Mouse (Mus musculus) forebrain, embryonic 16.5 days (tissue): Measurements from ENCODE around the gene Cpa5. TPM values are rescaled to one million over a fixed set of nuclear protein-coding genes. Genes with fewer than 3 reads are reported as not detected.

Source experiments
- ATAC-seq: fragments of 200-750 bp; cut with Nextera tagmentation; 2 replicates; pipeline ENCODE4 v1.8.0; 2017; ENCODE audit warnings: mild to moderate bottlenecking, moderate library complexity
- H3K27ac ChIP-seq: fragments of 300-500 bp; sonication (generic); 2 replicates; pipeline ENCODE4 v1.5.1; 2014; ENCODE audit warnings: low read length, control low read depth
- H3K27me3 ChIP-seq: fragments of 300-500 bp; sonication (generic); replicated peaks from 2 replicates; pipeline ENCODE4 v1.6.1; 2014; ENCODE audit warnings: low read length; ENCODE audit not compliant: control insufficient read depth, insufficient read depth
- H3K36me3 ChIP-seq: fragments of 300-500 bp; sonication (generic); 2 replicates; pipeline ENCODE4 v1.6.1; 2014; ENCODE audit not compliant: control insufficient read depth, insufficient read depth
- H3K4me1 ChIP-seq: fragments of 300-500 bp; sonication (generic); replicated peaks from 2 replicates; pipeline ENCODE4 v1.6.1; 2014; ENCODE audit warnings: low read length; ENCODE audit not compliant: control insufficient read depth, insufficient read depth
- H3K4me2 ChIP-seq: fragments of 300-500 bp; sonication (generic); 2 replicates; pipeline ENCODE4 v1.6.1; 2014; ENCODE audit warnings: mild to moderate bottlenecking, low read length, control low read depth
- H3K4me3 ChIP-seq: fragments of 300-500 bp; sonication (generic); replicated peaks from 2 replicates; pipeline ENCODE4 v1.5.1; 2014; ENCODE audit warnings: mild to moderate bottlenecking, low read length, control low read depth
- H3K9ac ChIP-seq: fragments of 300-500 bp; sonication (generic); replicated peaks from 2 replicates; pipeline ENCODE4 v1.6.1; 2014; ENCODE audit warnings: low read depth, low read length, control low read depth
- H3K9me3 ChIP-seq: fragments of 300-500 bp; sonication (generic); 2 replicates; pipeline ENCODE4 v1.6.1; 2016; ENCODE audit warnings: low read length; ENCODE audit not compliant: control insufficient read depth
- WGBS: fragments of 180-500 bp; shearing (Covaris S2); extraction: QIAGEN DNeasy Blood & Tissue Kit; methylation state at CpG from one replicate; pipeline ENCODE4 v1.1.7; 2014; 5-methylcytosine and 5-hydroxymethylcytosine counted together
- polyA plus RNA-seq: library from polyadenylated mRNA; unstranded; fragments of >200 nt; fragmentation: Nextera tagmentation; extraction: Ambion mirVana; gene quantifications from 2 replicates; pipeline ENCODE4 v1.2.1, GENCODE M21; 2015

The Cpa5 gene
- polyA plus RNA-seq, 1 experiment from 2014 or later: not detected

DNA sequence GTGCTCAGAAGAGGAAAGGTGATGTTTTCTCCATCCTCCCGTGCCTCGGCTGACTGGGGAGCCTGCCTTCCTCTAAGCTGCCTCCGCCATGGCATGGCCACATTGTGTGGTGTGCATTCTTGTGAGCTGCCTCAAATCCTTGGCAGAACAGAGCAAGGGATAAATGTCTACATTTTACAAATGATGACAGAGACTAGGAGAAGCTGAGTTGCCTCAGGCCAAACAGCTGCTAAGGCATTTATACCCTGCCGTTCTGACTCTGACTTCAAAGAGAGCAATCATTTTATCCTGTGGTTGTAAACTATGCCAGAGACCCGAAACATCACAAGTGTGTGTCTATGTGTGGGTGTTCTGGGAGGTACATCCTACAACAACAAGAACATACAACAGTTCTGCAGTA lies 56.8 kb downstream of the Cpa5 start:
- H3K9me3 ChIP-seq: no peaks in the 10 kb centered on the region
- no peak overlapping the region for H3K4me3 ChIP-seq
- ATAC-seq: no peak
- 51% methylated on average over 5 of the region's 5 CpGs for WGBS
- H3K4me1 ChIP-seq: peaks cover 8% of the 10 kb centered on the region
- no peak overlapping the region for H3K9ac ChIP-seq
- no peak overlapping the region for H3K4me2 ChIP-seq
- H3K27me3 ChIP-seq: no peaks in the 10 kb centered on the region
- H3K27ac ChIP-seq: no peak overlapping the region
- no peaks in the 10 kb centered on the region for H3K36me3 ChIP-seq

DNA sequence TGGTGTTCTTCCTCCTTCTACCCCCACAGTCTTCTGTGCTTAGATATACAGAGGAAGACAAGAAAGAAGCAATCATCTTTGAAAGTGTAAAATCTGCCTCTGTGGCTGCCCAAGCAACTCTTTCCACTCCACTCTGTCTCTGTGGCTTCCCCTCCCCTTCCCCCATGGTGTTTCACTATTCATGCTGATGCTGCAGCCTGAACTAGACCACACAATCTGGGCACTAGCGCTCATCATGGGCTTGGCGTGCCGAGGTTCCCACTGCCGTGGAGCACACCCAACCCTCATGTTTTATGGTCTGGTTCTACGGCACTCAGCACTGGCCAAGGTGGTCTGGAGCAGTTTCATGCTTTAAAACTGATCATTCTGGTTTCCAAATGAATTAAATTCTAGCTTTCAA lies 60.9 kb downstream of the Cpa5 start:
- WGBS: 70% methylated on average over 5 of the region's 5 CpGs
- no peak overlapping the region for H3K9ac ChIP-seq
- H3K27me3 ChIP-seq: no peaks in the 10 kb centered on the region
- H3K9me3 ChIP-seq: no peaks in the 10 kb centered on the region
- H3K4me3 ChIP-seq: no peak overlapping the region
- no peak for ATAC-seq
- H3K36me3 ChIP-seq: no peaks in the 10 kb centered on the region
- peaks cover 27% of the 10 kb centered on the region for H3K4me1 ChIP-seq
- H3K27ac ChIP-seq: no peak overlapping the region
- no peak overlapping the region for H3K4me2 ChIP-seq

DNA sequence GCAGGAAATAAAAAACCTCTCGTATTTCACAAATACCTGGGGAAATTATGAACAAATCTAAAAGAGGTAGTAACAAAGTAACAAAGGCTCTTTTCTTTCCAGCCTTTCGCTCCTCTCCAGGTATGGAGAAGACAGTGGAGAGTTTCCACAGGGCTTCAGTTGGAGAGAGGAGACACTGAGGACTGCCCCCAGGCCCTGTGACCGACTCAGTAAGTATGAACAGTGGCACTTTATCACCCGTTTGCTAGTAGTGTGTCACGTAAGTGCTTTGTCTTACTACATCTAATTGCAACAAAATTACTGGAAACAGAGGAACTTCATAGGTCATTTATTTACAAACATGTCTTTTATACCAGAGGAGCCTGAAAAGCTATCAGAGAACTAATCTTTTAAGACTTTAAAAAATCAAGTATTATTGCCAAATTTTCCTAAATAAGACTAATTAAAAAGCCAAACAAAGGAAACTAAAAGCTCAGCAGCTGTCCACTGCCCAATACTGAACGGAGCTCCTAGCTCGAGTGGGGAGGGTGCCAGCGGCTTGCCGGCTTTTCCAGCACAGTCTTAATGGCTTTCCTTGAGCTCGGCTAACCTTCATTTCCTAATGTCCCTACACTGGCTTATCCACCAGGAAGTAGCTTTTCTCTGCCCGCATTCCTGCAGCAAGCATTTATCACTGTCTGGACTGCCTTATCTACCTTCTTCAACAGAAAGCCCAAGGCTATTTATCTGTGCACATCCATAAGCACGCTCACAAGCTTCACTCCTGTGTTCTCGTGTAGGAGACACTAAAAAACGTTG lies 63.2 kb downstream of the Cpa5 start:
- H3K9me3 ChIP-seq: no peaks in the 10 kb centered on the region
- H3K36me3 ChIP-seq: no peaks in the 10 kb centered on the region
- no peak overlapping the region for H3K4me3 ChIP-seq
- no peaks in the 10 kb centered on the region for H3K27me3 ChIP-seq
- ATAC-seq: peak; percentile 45
- WGBS: 12% methylated on average over 14 of the region's 14 CpGs
- peak overlapping the region; percentile 91 for H3K27ac ChIP-seq
- peaks cover 36% of the 10 kb centered on the region for H3K4me1 ChIP-seq
- H3K9ac ChIP-seq: peak overlapping the region; percentile 49
- peak overlapping the region; percentile 53 for H3K4me2 ChIP-seq

DNA sequence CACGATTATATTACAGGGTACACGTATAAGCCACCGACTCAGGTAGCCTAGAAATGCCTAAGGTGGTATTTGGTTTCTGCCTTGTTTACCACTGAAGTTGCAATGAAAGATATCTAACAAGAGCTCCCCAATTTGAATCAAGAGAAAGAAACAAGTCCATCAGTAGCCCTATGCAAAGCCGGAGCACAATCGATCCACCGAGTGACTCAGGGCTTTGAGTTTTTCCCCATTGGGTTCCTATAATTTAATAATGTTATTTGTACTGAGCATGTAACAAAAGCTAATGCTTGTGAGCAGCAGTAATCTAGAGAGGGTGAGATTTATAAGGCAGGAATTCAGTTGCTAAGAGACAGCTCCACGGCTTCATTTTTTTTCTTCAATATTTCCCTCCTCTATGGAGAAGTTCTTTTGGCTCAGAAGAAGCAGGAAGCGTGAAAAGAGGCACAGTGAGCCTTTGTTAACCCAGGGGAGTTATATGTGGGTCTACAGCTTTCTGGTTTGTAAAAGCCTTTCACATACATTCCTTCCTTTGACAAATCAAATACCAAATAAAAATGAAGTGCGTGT lies 64.0 kb downstream of the Cpa5 start:
- H3K36me3 ChIP-seq: no peaks in the 10 kb centered on the region
- H3K9me3 ChIP-seq: no peaks in the 10 kb centered on the region
- H3K4me1 ChIP-seq: peaks cover 41% of the 10 kb centered on the region
- ATAC-seq: peak; percentile 63
- peak overlapping the region; percentile 53 for H3K4me2 ChIP-seq
- H3K9ac ChIP-seq: peak overlapping the region; percentile 69
- no peaks in the 10 kb centered on the region for H3K27me3 ChIP-seq
- peak overlapping the region; percentile 1; the same call in 1 of the 2 replicates for H3K4me3 ChIP-seq
- peak overlapping the region; percentile 91 for H3K27ac ChIP-seq
- WGBS: 18% methylated on average over 9 of the region's 9 CpGs

DNA sequence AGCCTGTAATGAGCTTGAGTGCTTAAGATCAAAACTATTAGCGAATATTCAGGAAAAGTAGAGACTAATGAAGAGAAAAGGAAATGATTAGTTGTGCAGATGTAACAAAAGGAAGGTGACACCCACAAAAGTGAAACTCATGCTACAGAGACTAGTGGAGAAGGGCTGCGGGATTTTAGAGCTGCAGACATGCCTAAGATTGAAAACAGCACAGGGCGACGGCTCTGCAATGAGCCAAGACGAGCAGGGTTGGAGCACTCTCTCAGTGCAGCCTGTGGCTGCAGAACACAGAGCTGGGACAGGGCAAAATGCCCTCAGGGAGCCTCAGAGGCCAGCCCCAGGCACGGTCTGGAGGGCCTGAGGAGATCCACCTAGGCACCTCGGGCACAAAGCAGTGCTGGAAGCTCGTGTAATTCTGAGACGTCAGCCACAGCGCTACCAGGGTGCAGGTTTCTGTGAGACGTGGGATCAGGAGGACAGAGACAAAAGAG lies 64.5 kb downstream of the Cpa5 start:
- H3K4me1 ChIP-seq: peaks cover 41% of the 10 kb centered on the region

DNA sequence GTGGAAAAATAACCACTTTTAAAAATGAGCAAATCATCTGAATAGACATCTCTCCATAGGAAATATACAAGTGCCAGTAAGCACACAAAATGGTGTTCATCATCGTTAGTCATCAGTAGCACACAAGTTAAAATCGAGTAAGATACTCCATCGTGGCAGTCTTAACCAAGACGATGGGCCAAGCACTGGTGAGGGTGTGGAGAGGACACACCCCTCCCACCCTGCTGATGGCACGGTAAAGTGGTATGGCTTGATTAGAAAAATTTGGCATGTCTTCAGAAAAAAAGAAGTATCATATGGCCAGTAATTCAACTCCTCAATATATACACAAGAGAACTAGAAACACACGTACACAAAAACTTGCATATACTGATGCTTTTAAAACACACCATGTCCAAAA lies 65.7 kb downstream of the Cpa5 start:
- no peak overlapping the region for H3K4me2 ChIP-seq
- no peak overlapping the region for H3K27ac ChIP-seq
- WGBS: 70% methylated on average over 6 of the region's 6 CpGs
- no peak for ATAC-seq
- no peak overlapping the region for H3K9ac ChIP-seq
- no peaks in the 10 kb centered on the region for H3K9me3 ChIP-seq
- peaks cover 41% of the 10 kb centered on the region for H3K4me1 ChIP-seq
- H3K4me3 ChIP-seq: no peak overlapping the region
- no peaks in the 10 kb centered on the region for H3K36me3 ChIP-seq
- no peaks in the 10 kb centered on the region for H3K27me3 ChIP-seq

More for the DNA sequence above, 64.5 kb downstream of the Cpa5 start:
- 5% methylated on average over 11 of the region's 11 CpGs for WGBS
- Histone ChIP-seq H3K27ac (peak overlapping the region; percentile 91), H3K9me3 (no peaks in the 10 kb centered on the region), H3K4me2 (peak overlapping the region; percentile 53), H3K9ac (peak overlapping the region; percentile 69), H3K4me3 (peak overlapping the region; percentile 22; the same call in 1 of the 2 replicates), H3K36me3 (no peaks in the 10 kb centered on the region), H3K27me3 (no peaks in the 10 kb centered on the region)
- ATAC-seq: peak; percentile 65

DNA sequence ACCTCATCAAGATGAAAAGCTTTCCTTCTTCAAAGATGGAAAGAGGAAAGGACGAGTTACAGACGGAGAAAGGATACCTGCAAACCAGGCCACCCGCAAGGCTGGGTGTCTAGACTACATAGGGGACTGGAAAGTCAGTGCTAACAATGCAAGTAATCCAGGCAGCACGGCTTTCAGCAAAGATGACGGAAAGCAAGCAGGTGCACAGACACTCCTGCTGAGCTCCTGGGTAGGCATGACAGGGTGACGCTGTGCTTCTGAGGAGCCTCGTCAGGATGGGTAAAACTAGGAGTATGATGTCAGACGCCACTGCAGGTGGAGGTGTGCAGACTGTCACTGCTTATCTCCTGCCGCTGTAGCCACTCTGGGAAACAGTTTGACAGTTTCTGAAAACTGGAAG lies 66.8 kb downstream of the Cpa5 start:
- Histone ChIP-seq H3K9me3 (no peaks in the 10 kb centered on the region), H3K9ac (no peak overlapping the region), H3K27me3 (no peaks in the 10 kb centered on the region), H3K4me3 (no peak overlapping the region), H3K4me2 (no peak overlapping the region), H3K36me3 (no peaks in the 10 kb centered on the region), H3K27ac (no peak overlapping the region), H3K4me1 (peaks cover 38% of the 10 kb centered on the region)
- no peak for ATAC-seq
- 73% methylated on average over 9 of the region's 9 CpGs for WGBS

DNA sequence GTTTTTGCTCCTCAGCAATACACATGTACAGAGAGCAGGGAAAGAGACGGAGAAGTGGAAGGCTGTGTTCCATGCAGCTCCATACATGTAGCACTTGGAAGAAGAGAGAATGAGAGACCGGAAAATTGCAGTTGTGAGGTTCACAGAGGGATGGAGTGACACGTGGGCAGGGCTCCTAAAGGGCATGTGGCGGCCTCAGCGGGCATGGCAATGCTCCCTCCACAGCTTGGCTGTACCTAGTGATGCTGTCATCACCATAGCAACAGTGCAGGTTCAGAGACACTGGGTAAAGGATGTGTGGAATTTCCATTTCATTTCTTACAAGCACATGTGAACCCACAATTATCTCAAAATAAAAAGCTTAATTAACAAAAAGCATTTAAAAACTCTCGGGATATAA lies 67.7 kb downstream of the Cpa5 start:
- no peak overlapping the region for H3K4me2 ChIP-seq
- no peak overlapping the region; the same call in 1 of the 2 replicates for H3K9ac ChIP-seq

DNA sequence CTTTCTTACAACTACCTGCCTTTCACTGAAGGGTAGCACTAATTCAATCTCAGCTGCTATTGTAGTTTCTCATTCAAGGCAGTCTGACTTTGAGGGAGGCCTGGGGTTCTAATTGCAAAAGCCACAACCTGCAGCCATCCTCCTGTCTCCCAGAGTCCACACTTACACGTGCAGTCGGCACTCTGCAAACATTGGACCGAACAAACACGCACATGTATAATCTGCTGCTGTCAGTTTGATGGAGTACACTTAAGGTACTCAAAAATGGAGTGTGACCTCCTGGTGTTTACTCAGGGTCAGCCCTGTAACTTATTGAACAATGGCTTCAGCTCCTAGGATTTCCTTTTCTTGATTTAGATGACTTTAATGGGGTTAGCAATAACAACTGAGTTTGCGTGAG lies 68.8 kb downstream of the Cpa5 start:
- no peaks in the 10 kb centered on the region for H3K27me3 ChIP-seq
- no peak overlapping the region for H3K4me2 ChIP-seq
- no peak for ATAC-seq

More for the DNA sequence above, 67.7 kb downstream of the Cpa5 start:
- H3K4me3 ChIP-seq: no peak overlapping the region
- H3K27ac ChIP-seq: peak overlapping the region; percentile 70
- no peaks in the 10 kb centered on the region for H3K9me3 ChIP-seq
- H3K27me3 ChIP-seq: no peaks in the 10 kb centered on the region
- peak; percentile 68 for ATAC-seq
- WGBS: 41% methylated on average over 6 of the region's 6 CpGs
- no peaks in the 10 kb centered on the region for H3K36me3 ChIP-seq
- H3K4me1 ChIP-seq: peaks cover 40% of the 10 kb centered on the region

More for the DNA sequence above, 68.8 kb downstream of the Cpa5 start:
- no peaks in the 10 kb centered on the region for H3K36me3 ChIP-seq
- no peak overlapping the region for H3K4me3 ChIP-seq
- H3K9ac ChIP-seq: no peak overlapping the region
- peaks cover 31% of the 10 kb centered on the region for H3K4me1 ChIP-seq
- H3K9me3 ChIP-seq: no peaks in the 10 kb centered on the region
- WGBS: 66% methylated on average over 5 of the region's 5 CpGs
- H3K27ac ChIP-seq: peak overlapping the region; percentile 37; the same call in 1 of the 2 replicates
